Mouse (Mus musculus): ENCODE data around the gene Dnah2.

- no peak for TF ChIP-seq POLR2A (IDR thresholded peaks at IDR 0.05; ENCODE audit: borderline replicate concordance, extremely low read depth, low read depth, low read length)
- no peak for TF ChIP-seq CTCF (IDR thresholded peaks at IDR 0.05; ENCODE audit: insufficient read depth, low read length)
Measured at GRCm38 (mm10) chr11:69397581-69398057, 151.3 kb downstream of the Dnah2 start.
